Mouse (Mus musculus) v-Abl transformed pro-B cells (cell line): ENCODE data around the gene Atp5mpl.
"Not testable (repeated sequence)": the region's sequence is repeated elsewhere in the genome, so short reads cannot be mapped to it uniquely, and the experiment has no call there.

Experiments
- in situ Hi-C, 2 experiments: fragments of 400-800 bp; cut with MboI; formaldehyde crosslinking; loops; one replicate each; pipeline ENCODE4 v1.15.1; 2025; ENCODE audit not compliant: unreplicated experiment in 2 of 2

Atp5mpl gene

GRCm38 (mm10) chr12:111956173-111956572 lies 10.6 kb downstream of the Atp5mpl start:
- in situ Hi-C loops = loop anchor here in 1 of 2 experiments (25.0 kb wide), 1 partner anchor 1069 kb away; the partner anchor contains the start of genes Cinp and Tecpr2

- in situ Hi-C loops = loop anchor here (5.0 to 25.0 kb wide), 7 partner anchors 41 to 1064 kb away; partner anchors contain the start of genes Cinp (in 1 of the 2) and Tecpr2 (in 1 of the 2)
Observed at GRCm38 (mm10) chr12:111951701-111952100, 15.1 kb downstream of the Atp5mpl start.

GRCm38 (mm10) chr12:111950486-111950885 lies 16.3 kb downstream of the Atp5mpl start:
- in situ Hi-C loops = loop anchor here (5.0 to 25.0 kb wide), 7 partner anchors 42 to 1063 kb away; partner anchors contain the start of genes Cinp (in 1 of the 2) and Tecpr2 (in 1 of the 2)

DNA sequence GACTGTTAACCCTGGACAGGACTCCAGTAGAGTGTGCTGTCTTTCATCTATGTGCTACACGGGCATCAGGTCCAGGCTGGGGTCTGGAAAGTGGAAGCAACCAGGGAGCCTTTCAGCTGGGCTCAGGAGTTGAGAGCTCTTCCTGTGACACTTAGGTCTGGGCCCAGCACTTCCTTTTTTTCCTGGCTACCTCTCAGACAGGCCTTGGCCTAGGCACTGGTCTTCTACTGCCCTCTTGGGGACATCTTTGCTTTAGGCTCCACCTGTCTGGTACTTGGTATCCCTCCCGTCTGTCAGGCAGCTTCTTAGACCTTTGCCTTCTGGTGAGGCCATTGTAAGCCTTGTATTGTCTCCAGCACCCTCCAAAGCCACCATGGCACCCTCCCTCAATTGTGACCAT lies 20.1 kb downstream of the Atp5mpl start:
- in situ Hi-C loops = no loop called here

GRCm38 (mm10) chr12:111945765-111946655 lies 20.8 kb downstream of the Atp5mpl start:
- in situ Hi-C loops = not testable (repeated sequence)

DNA sequence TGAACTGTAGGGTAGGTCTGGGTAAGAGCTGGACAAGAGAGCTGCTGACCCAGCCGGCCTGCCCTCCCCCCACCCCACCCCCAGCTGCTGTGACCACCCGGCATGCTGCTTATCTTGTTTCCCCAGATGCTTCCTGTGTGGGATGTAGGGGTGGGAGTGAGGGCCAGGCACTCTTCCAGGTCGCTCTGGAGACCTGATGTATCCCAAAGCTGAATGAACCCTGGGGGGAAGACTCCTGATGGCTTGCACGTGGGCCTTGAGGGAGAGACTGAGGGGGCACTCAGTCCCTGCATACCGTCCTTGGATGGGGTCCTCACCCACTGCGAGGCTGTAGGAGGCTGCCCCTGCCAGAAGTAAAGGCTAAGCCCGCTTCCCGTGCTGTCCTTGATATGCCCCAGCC lies 21.7 kb downstream of the Atp5mpl start:
- in situ Hi-C loops = no loop called here

- in situ Hi-C loops = not testable (repeated sequence)
Observed at GRCm38 (mm10) chr12:111944065-111944987, 22.5 kb downstream of the Atp5mpl start.

- in situ Hi-C loops = no loop called here
Observed at GRCm38 (mm10) chr12:111943421-111944064, 23.2 kb downstream of the Atp5mpl start.

DNA sequence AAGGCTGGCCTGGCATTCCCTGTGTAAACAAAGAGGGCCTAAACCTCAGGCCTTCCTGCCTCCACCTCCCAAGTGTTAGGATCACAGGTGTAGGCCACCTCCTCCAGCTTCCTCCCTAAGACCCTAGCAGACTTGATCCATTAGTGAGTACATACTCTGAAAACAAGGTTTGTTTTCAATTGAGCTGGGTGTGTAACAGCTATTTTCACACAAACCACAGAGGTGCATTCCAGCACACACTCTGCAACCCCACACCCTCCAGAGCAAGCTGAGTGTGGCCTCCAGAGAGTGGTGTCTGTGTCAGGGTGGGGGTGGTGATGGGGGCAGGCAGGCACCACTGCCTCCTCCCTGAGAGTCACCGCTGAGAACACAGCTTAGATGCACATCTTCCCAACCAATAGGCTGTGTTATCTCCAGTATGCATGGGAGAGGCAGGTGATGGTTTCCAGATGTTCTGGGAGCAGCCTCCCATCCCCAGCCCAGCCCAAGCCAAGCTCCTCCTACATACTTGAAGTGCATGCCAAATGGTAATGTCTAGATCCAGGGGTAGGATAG lies 28.1 kb downstream of the Atp5mpl start:
- in situ Hi-C loops = no loop called here

DNA sequence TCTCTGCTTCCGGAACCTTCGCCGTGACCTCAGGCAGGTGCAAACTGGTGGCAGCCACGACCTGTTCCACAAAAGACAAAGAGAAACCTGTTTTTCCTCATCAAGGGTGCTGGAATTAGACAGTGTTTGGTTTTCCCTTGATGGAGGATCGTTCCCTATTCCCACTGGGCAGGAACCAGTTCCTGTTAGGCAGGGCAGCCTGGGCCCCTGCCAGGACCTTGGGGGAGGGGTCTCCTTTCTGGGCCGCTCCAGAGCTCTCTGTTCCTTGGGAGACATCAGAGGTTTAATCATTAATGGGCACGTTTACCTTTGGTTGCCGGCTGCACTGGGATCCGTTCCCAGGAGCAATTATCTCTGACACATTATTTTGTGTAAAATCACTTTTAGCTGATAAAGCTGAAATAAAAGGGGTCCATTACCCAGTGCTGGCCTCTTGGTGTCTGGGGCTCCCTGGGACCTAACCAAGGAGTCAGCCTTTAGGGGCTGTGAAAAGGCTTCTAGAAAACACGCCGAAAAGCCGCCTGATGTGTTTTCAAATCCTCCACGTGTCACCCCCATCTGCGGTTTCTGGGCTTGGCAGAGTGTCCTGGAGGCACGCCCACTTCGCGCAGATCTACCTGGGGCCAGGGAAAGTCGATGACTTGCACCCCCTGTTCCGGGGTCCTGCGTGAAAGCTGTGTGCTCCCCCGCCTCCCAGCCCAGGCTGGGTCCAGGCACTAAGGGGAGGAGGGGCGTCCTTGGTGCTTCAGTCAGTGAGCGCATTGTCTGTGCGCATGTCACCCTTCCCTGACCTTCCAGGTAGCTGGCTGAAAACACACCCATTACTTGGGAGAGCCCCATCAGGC lies 29.8 kb downstream of the Atp5mpl start:
- in situ Hi-C loops = no loop called here

- in situ Hi-C loops = no loop called here
Observed at GRCm38 (mm10) chr12:111933971-111934370, 32.8 kb downstream of the Atp5mpl start.

GRCm38 (mm10) chr12:111933032-111933704 lies 33.6 kb downstream of the Atp5mpl start:
- in situ Hi-C loops = no loop called here

DNA sequence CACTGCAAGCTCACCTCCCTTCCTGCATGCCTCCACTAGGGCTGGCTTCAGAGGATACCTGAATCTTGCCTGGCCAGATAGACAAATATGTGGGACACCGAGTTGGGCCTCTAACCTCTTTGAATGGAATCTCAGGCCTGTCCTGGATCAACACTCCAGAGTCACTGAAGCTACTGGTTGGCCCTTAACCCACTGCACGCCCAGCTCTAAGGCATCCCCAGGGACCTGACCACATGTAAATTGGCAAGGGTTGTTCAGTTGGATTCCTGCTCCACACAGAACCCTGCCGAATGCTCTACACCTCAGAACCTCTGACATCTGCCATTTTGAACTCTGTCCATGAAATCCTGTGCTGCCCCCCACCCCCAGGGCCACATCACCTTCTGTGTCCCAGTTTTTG lies 34.3 kb downstream of the Atp5mpl start:
- in situ Hi-C loops = no loop called here

DNA sequence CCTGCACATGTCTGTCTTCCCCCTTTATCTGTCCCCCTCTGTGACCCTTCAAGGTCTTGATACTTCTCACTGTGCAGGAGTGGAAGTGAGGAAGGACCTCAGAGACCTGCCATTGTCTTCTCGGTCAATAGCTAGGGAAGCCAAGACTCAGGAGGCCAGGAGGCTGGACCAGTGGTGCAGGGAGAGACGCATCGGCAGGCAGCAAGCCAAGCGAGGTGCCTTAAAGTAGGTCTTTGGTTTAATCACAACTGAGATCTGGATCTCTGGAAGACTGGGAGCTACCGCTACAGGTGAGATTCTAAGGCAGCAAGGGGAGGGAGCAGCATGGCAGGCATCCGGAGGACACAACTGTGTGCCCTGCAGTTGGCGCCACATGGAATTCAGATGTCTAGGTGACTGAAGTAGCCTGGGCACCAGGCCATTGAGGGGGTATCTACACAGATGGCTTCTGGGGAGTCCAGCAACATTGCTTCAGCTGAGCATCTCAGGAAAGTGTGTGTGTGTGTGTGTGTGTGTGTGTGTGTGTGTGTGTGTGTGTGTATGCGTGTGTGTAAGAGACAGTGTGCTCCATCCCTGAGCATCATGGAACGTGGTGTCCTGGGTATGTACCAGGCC lies 35.3 kb downstream of the Atp5mpl start:
- in situ Hi-C loops = no loop called here

DNA sequence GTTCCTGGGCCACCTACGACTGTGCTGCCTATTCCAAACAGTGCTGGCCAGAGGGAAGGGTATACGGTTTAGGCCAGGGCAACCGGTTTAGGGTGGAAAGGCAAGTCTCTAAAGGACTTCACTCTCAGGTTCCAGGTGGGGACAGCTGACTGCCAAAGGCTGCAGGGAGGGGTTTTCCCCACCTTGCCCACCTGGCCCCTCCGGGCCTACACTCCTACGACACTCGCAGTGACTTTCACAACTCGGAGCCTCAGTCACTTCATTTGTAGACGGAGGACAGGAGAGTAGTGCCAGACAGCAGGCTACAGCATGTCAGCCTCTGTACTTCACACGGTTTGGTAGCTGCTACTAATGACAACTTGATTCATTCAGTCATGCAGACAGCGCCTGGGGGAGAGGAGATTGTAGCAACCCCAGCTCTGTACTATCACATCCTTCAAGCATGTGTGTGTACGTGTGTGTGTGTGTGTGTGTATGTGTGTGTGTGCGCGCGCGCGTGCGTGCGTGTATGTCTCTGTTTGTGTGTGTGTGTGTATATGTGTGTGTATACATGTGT lies 38.3 kb downstream of the Atp5mpl start:
- in situ Hi-C loops = no loop called here

DNA sequence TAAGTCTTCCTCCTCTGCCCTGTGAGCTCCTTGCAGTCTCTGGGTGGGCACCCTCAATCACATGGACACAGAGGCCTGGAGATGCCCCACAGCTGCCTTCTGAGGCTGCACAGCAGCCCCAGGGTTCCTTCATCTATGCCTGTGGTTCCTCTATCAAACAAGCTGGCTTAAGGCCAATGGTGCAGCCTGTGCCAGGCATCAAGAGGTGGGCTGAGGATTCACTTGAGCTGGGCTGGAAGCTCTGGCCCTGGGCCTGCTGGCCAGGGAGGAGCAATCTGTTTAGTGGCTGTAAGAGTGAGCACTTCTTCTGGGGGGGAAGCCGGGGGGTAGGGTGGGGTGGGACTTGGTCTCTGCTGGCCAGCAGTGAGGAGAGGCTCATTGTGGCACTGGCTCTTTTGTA lies 39.4 kb downstream of the Atp5mpl start:
- in situ Hi-C loops = no loop called here

- in situ Hi-C loops = no loop called here
Observed at GRCm38 (mm10) chr12:111923117-111923516, 43.7 kb downstream of the Atp5mpl start.

DNA sequence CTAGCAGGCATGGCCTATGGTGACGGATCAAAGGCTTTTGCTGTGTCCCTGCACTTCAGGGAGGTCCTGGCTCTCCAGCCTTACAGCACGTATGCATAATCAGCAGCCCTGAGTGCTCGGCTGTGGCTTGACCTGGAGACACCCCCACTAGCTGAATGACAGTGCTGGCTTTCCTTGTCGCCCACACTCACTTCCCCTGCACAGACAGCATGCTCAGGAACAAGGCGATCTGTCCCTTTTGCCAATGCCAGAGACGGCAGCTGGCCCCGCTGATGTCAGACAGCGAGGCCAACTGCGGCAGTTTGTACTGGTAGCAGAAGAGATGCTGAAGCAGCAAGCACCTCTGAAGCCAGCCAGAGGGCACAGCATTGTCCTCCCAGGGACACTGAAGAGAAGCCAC lies 46.7 kb downstream of the Atp5mpl start:
- in situ Hi-C loops = no loop called here
